Mouse (Mus musculus) forelimb bud, embryonic 11.5 days (tissue): ENCODE results near the gene Nkain2.

Source experiments
- DNase-seq: peaks from one replicate; pipeline ENCODE4 v3.0.0-alpha.2; 2012; ENCODE audit warnings: low read depth, low spot score

Nkain2 gene

GRCm38 (mm10) chr10:32576559-32577275 lies 313.5 kb downstream of the Nkain2 start:
- DNase-seq, result no peak

- DNase-seq, result no peak
Measured at GRCm38 (mm10) chr10:32557673-32558072, 332.6 kb downstream of the Nkain2 start.

- no peak for DNase-seq
Measured at GRCm38 (mm10) chr10:32536057-32536456, 354.2 kb downstream of the Nkain2 start.

GRCm38 (mm10) chr10:32510821-32511220 lies 379.4 kb downstream of the Nkain2 start:
- DNase-seq, result no peak

- no peak for DNase-seq
Measured at GRCm38 (mm10) chr10:32494591-32495182, 395.6 kb downstream of the Nkain2 start.

GRCm38 (mm10) chr10:32493600-32493999 lies 396.7 kb downstream of the Nkain2 start:
- DNase-seq, result no peak

GRCm38 (mm10) chr10:32462726-32463125 lies 427.5 kb downstream of the Nkain2 start:
- DNase-seq, result no peak

- DNase-seq, result no peak
Measured at GRCm38 (mm10) chr10:32439932-32440519, 450.2 kb downstream of the Nkain2 start.

- DNase-seq, result no peak
Measured at GRCm38 (mm10) chr10:32414228-32414627, 476.0 kb downstream of the Nkain2 start.

GRCm38 (mm10) chr10:32411331-32411730 lies 478.9 kb downstream of the Nkain2 start:
- no peak for DNase-seq

GRCm38 (mm10) chr10:32400961-32401360 lies 489.3 kb downstream of the Nkain2 start:
- DNase-seq, result no peak

- DNase-seq, result no peak
Measured at GRCm38 (mm10) chr10:32393859-32394521, 496.3 kb downstream of the Nkain2 start.

GRCm38 (mm10) chr10:32393326-32393725 lies 496.9 kb downstream of the Nkain2 start:
- DNase-seq, result no peak

- DNase-seq, result no peak
Measured at GRCm38 (mm10) chr10:32312754-32313153, 577.5 kb downstream of the Nkain2 start.

- DNase-seq, result no peak
Measured at GRCm38 (mm10) chr10:32301024-32301597, 589.2 kb downstream of the Nkain2 start.

- no peak for DNase-seq
Measured at GRCm38 (mm10) chr10:32290487-32290886, 599.8 kb downstream of the Nkain2 start.

GRCm38 (mm10) chr10:32283690-32284089 lies 606.6 kb downstream of the Nkain2 start:
- no peak for DNase-seq

- no peak for DNase-seq
Measured at GRCm38 (mm10) chr10:32243266-32243882, 646.9 kb downstream of the Nkain2 start.

GRCm38 (mm10) chr10:32241168-32241567 lies 649.1 kb downstream of the Nkain2 start:
- no peak for DNase-seq

GRCm38 (mm10) chr10:32182951-32183350 lies 707.3 kb downstream of the Nkain2 start:
- no peak for DNase-seq

GRCm38 (mm10) chr10:32091354-32091753 lies 798.9 kb downstream of the Nkain2 start:
- no peak for DNase-seq

GRCm38 (mm10) chr10:32060396-32060795 lies 829.9 kb downstream of the Nkain2 start:
- no peak for DNase-seq
